Mouse (Mus musculus): Measurements from ENCODE around the gene Slc6a6. TPM values are rescaled to one million over a fixed set of nuclear protein-coding genes. Genes with fewer than 3 reads are reported as not detected.

Gene Slc6a6
- polyA plus RNA-seq, 1 experiment from 2014 or later: 64.0 TPM

- no peak overlapping the region for H3K4me2 ChIP-seq (replicated peaks; ENCODE audit: low read depth, low read length)
- peaks cover 21% of the 10 kb centered on the region for H3K27me3 ChIP-seq (ENCODE audit: control insufficient read depth, insufficient read depth, low read length)
- H3K9me3 ChIP-seq (ENCODE audit: control insufficient read depth, low read length): no peaks in the 10 kb centered on the region
- H3K4me3 ChIP-seq (ENCODE audit: low read depth, low read length): no peak overlapping the region
- peaks cover 4% of the 10 kb centered on the region; the same call in 1 of the 2 replicates for H3K4me1 ChIP-seq (replicated peaks; ENCODE audit: control insufficient read depth, insufficient read depth, low read length)
- H3K36me3 ChIP-seq (ENCODE audit: control insufficient read depth, insufficient read depth, low read length): no peaks in the 10 kb centered on the region
- H3K27ac ChIP-seq (ENCODE audit: low read depth, low read length): no peak overlapping the region
- 63% methylated on average over 6 of the region's 6 CpGs for WGBS
- ATAC-seq (ENCODE audit: low FRiP score) (no peak), DNase-seq (ENCODE audit: low spot score) (no peak)
- no peak overlapping the region for H3K9ac ChIP-seq (ENCODE audit: low read depth, low read length)
Measured at GRCm38 (mm10) chr6:91808022-91808421, 124.2 kb downstream of the Slc6a6 start.

Other genes with a start within 250 kb of the Slc6a6 start
- gene Chchd4, start 210.5 kb upstream of the Slc6a6 start, polyA plus RNA-seq (2014; fragmentation: Nextera tagmentation; extraction: Ambion mirVana): 24.6 and 28.3 TPM in 2 replicates
- 53.1 and 56.1 TPM in 2 replicates for gene Tmem43, start 210.3 kb upstream of the Slc6a6 start, polyA plus RNA-seq (2014; fragmentation: Nextera tagmentation; extraction: Ambion mirVana)
- 21.0 and 23.4 TPM in 2 replicates for gene Xpc, start 168.2 kb upstream of the Slc6a6 start, polyA plus RNA-seq (2014; fragmentation: Nextera tagmentation; extraction: Ambion mirVana)
- 265 and 272 TPM in 2 replicates for gene Lsm3, start 168.1 kb upstream of the Slc6a6 start, polyA plus RNA-seq (2014; fragmentation: Nextera tagmentation; extraction: Ambion mirVana)
- gene Grip2, start 143.2 kb downstream of the Slc6a6 start, polyA plus RNA-seq (2014; fragmentation: Nextera tagmentation; extraction: Ambion mirVana): 0.60 and 0.63 TPM in 2 replicates
- gene Ccdc174, start 194.0 kb downstream of the Slc6a6 start, polyA plus RNA-seq (2014; fragmentation: Nextera tagmentation; extraction: Ambion mirVana): 49.2 and 61.5 TPM in 2 replicates
- gene 4930590J08Rik, start 218.8 kb downstream of the Slc6a6 start, polyA plus RNA-seq (2014; fragmentation: Nextera tagmentation; extraction: Ambion mirVana): 0.40 and 1.2 TPM in 2 replicates